Mouse (Mus musculus): ENCODE results near the gene Pank4. TPM values are rescaled to one million over a fixed set of nuclear protein-coding genes. Genes with fewer than 3 reads are reported as not detected.

Pank4 gene
- polyA plus RNA-seq, 1 experiment from 2014 or later, result 43.9 TPM

Other genes starting within 250 kb of the Pank4 start
- 0.24 and 0.31 TPM in 2 replicates for gene Ttc34, start 126.7 kb upstream of the Pank4 start, polyA plus RNA-seq (2014; fragmentation: Nextera tagmentation; extraction: Ambion mirVana)
- not detected in 2 replicates for gene Mmel1, start 94.5 kb upstream of the Pank4 start, polyA plus RNA-seq (2014; fragmentation: Nextera tagmentation; extraction: Ambion mirVana)
- gene Fam213b, start 65.0 kb upstream of the Pank4 start, polyA plus RNA-seq (2014; fragmentation: Nextera tagmentation; extraction: Ambion mirVana), result 37.6 and 39.1 TPM in 2 replicates
- 0.42 and 0.47 TPM in 2 replicates for gene Tnfrsf14, start 35.6 kb upstream of the Pank4 start, polyA plus RNA-seq (2014; fragmentation: Nextera tagmentation; extraction: Ambion mirVana)
- gene Hes5, start 3.2 kb upstream of the Pank4 start, polyA plus RNA-seq (2014; fragmentation: Nextera tagmentation; extraction: Ambion mirVana), result 8.1 and 15.5 TPM in 2 replicates
- 1.8 and 3.1 TPM in 2 replicates for gene Plch2, start 92.7 kb downstream of the Pank4 start, polyA plus RNA-seq (2014; fragmentation: Nextera tagmentation; extraction: Ambion mirVana)
- gene Pex10, start 102.9 kb downstream of the Pank4 start, polyA plus RNA-seq (2014; fragmentation: Nextera tagmentation; extraction: Ambion mirVana), result 7.1 and 13.7 TPM in 2 replicates
- gene Rer1, start 122.3 kb downstream of the Pank4 start, polyA plus RNA-seq (2014; fragmentation: Nextera tagmentation; extraction: Ambion mirVana), result 167 and 180 TPM in 2 replicates
- gene Morn1, start 122.5 kb downstream of the Pank4 start, polyA plus RNA-seq (2014; fragmentation: Nextera tagmentation; extraction: Ambion mirVana), result 5.8 and 6.9 TPM in 2 replicates